Mouse (Mus musculus): ENCODE results near the gene Hspb11.

The Hspb11 gene

GRCm38 (mm10) chr4:107313690-107314478 is 60.5 kb downstream of the Hspb11 start, which contains the start of gene Yipf1:
Gene Yipf1, plus strand, starts transcription at chr4:107314363.
- peak; percentile 78 for DNase-seq (ENCODE audit: low spot score)

- DNase-seq (ENCODE audit: low spot score) = no peak
These were observed 61.0 kb downstream of the Hspb11 start for GRCm38 (mm10) chr4:107314479-107314805.

- no peak for DNase-seq (ENCODE audit: low spot score)
These were observed 65.3 kb downstream of the Hspb11 start for GRCm38 (mm10) chr4:107318646-107319045.

- no peak for DNase-seq (ENCODE audit: low spot score)
These were observed 67.6 kb downstream of the Hspb11 start for GRCm38 (mm10) chr4:107321041-107321440.

- no peak for DNase-seq (ENCODE audit: low spot score)
These were observed 69.7 kb downstream of the Hspb11 start for GRCm38 (mm10) chr4:107323113-107323512.

- DNase-seq (ENCODE audit: low spot score) = no peak
These were observed 75.1 kb downstream of the Hspb11 start for GRCm38 (mm10) chr4:107328530-107328929.
